Mouse (Mus musculus) cortical plate, adult 2 months (tissue): ENCODE measurements at regions not wholly inside any gene's neighbourhood (a gene's known extent, or its start where the extent isn't known, plus 50 kb on each side); places are given as distances from the start of the nearest gene placed in this dataset.

Experiments used
- CTCF ChIP-seq: fragments of 200-500 bp; IDR thresholded peaks from 2 replicates; pipeline ENCODE4 v1.5.1; 2011; ENCODE audit warnings: mild to moderate bottlenecking, control low read depth, low read length; ENCODE audit not compliant: insufficient read depth; ENCODE audit errors: extremely low read depth
- POLR2A ChIP-seq: fragments of 200-500 bp; IDR thresholded peaks from 2 replicates; pipeline ENCODE4 v1.6.1; 2011; ENCODE audit warnings: mild to moderate bottlenecking, low read length, control low read depth; ENCODE audit not compliant: insufficient read depth; ENCODE audit errors: extremely low read depth

GRCm38 (mm10) chr16:12951176-12951575, 158.3 kb upstream of the Ercc4 start:
- no peak for TF ChIP-seq CTCF
- no peak for TF ChIP-seq POLR2A
